Mouse (Mus musculus) embryonic facial prominence, embryonic 11.5 days (tissue): ENCODE measurements around the gene Ube2g1. TPM values are rescaled to one million over a fixed set of nuclear protein-coding genes. Genes with fewer than 3 reads are reported as not detected.
A peak's percentile ranks its signal among the peaks of the same experiment; 100 is the strongest.
"Not testable (repeated sequence)": the region's sequence is repeated elsewhere in the genome, so short reads cannot be mapped to it uniquely, and the experiment has no call there.

Experiments used
- ATAC-seq: fragments of 200-750 bp; cut with Nextera tagmentation; replicated peaks from 2 replicates; pipeline ENCODE4 v1.8.0; 2017; ENCODE audit warnings: low read depth; ENCODE audit not compliant: insufficient number of reproducible peaks, low FRiP score, low TSS enrichment
- DNase-seq: peaks from one replicate; pipeline ENCODE4 v3.0.0-alpha.2; 2015; ENCODE audit warnings: low spot score
- H3K27ac ChIP-seq: fragments of 300-500 bp; sonication (generic); replicated peaks from 2 replicates; pipeline ENCODE4 v1.5.1; 2014; ENCODE audit warnings: mild to moderate bottlenecking, low read depth, low read length, control low read depth
- H3K27me3 ChIP-seq: fragments of 300-500 bp; sonication (generic); 2 replicates; pipeline ENCODE4 v1.6.1; 2014; ENCODE audit warnings: mild to moderate bottlenecking, low read length, moderate library complexity, mixed read lengths; ENCODE audit not compliant: control insufficient read depth, insufficient read depth
- H3K36me3 ChIP-seq: fragments of 300-500 bp; sonication (generic); replicated peaks from 2 replicates; pipeline ENCODE4 v1.6.1; 2014; ENCODE audit warnings: low read depth, mild to moderate bottlenecking, low read length, moderate library complexity, mixed read lengths; ENCODE audit not compliant: control insufficient read depth, insufficient read depth
- H3K4me1 ChIP-seq: fragments of 300-500 bp; sonication (generic); 2 replicates; pipeline ENCODE4 v1.6.1; 2014; ENCODE audit warnings: low read length, mixed read lengths; ENCODE audit not compliant: control insufficient read depth, insufficient read depth
- H3K4me2 ChIP-seq: fragments of 300-500 bp; sonication (generic); 2 replicates; pipeline ENCODE4 v1.6.1; 2014; ENCODE audit warnings: low read depth, mild to moderate bottlenecking, control low read depth, low read length, moderate library complexity
- H3K4me3 ChIP-seq: fragments of 300-500 bp; sonication (generic); 2 replicates; pipeline ENCODE4 v1.5.1; 2014; ENCODE audit warnings: low read depth, low read length, control low read depth
- H3K9ac ChIP-seq: fragments of 300-500 bp; sonication (generic); replicated peaks from 2 replicates; pipeline ENCODE4 v1.6.1; 2014; ENCODE audit warnings: mild to moderate bottlenecking, control low read depth, low read length
- H3K9me3 ChIP-seq: fragments of 300-500 bp; sonication (generic); replicated peaks from 2 replicates; pipeline ENCODE4 v1.6.1; 2016; ENCODE audit warnings: mild to moderate bottlenecking, low read length, inconsistent platforms, mixed read lengths; ENCODE audit not compliant: control insufficient read depth
- WGBS: fragments of 180-500 bp; shearing (Covaris S2); extraction: QIAGEN DNeasy Blood & Tissue Kit; methylation state at CpG from one replicate; pipeline ENCODE4 v1.1.7; 2014; 5-methylcytosine and 5-hydroxymethylcytosine counted together
- polyA plus RNA-seq: library from polyadenylated mRNA; unstranded; fragments of >200 nt; fragmentation: Nextera tagmentation; extraction: Ambion mirVana; gene quantifications from 2 replicates; pipeline ENCODE4 v1.2.1, GENCODE M21; 2014

The Ube2g1 gene
- polyA plus RNA-seq, 1 experiment from 2014 or later = 129 TPM

DNA sequence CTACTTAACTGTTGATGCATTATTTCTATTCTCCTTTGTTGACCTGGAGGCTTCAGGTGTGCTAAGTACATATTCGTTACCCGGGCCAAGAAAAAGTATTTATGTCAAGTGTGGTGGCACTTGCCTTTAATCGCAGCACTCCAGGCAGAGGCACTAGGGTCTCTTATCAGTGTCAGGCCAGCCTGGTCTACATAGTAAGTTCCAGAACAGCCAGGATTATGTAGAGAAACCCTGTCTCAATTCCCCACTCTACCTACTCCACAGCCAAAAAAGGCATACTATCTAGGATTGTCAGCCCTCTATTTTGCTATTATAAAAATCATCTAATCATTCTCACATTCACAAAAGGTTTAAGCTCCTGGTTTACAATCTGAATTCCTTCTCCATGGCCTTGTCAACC, 82.0 kb downstream of the Ube2g1 start:
- no peak for ATAC-seq
- Histone ChIP-seq H3K4me3 (peak overlapping the region; percentile 63), H3K4me1 (no peaks in the 10 kb centered on the region), H3K4me2 (peak overlapping the region; percentile 45), H3K9ac (peak overlapping the region; percentile 83; the same call in 1 of the 2 replicates), H3K9me3 (no peaks in the 10 kb centered on the region), H3K27ac (0 out of 2 replicates have a peak overlapping the region, but pooled peaks have one; percentile 41), H3K36me3 (no peaks in the 10 kb centered on the region), H3K27me3 (no peaks in the 10 kb centered on the region)
- 74% methylated on average over 3 of the region's 3 CpGs for WGBS
- DNase-seq = no peak

DNA sequence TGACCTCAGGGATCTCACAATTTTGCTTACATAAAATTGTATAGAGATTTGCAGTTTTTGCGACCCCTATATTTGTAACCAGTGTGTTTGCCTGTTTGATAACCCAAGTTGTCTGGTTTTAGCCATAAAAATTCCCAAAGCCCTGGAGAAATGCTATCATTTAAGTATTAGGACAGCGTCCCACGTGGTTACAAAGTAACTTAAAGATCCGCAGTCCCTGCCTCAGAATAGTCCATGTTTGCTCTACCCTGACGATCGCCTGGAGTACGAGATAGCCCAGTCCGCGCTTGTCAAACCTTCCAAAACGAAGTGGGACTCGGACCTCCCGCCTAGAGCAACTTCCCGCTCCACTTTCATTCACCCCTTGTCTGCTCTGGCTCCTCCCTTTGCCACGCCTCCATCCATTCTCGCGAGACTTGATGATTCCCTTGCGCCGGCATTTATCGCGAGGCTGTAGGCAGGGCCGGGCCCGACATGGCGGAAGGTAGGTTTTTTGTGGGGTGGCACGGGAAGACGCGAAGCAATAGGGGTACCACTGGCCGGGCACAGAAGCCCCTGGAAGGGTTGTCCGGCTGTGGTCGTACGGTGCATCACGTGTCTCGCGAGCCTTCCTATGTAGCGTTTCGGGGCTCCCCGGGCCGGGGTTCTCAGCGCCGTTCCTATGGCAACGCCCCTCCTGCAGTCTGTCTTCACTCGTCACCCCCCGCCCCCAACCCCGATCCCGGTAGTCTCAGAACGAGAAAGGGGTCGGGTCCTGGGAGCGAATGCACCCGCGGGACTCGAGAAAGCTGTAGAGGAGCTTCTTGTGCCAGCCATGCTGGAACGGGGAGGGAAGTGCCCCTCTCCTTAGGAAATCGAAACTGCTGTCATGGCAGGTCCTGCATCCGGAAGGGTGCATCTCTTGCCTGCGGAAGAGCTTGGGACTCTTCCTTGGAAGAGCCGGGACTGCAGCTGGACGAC, 82.7 kb downstream of the Ube2g1 start, which contains the start of gene Ankfy1:
Gene Ankfy1 (plus strand): TSS at position 456 of the 960 bp plus-strand sequence.
- ATAC-seq (peak; percentile 94), DNase-seq (peak; percentile 97)
- peak within 1 kb of the TSS; percentile 63 for H3K4me3 ChIP-seq
- no peaks in the 10 kb centered on the region for H3K4me1 ChIP-seq
- no peaks in the 10 kb centered on the region for H3K36me3 ChIP-seq
- peak within 1 kb of the TSS; percentile 59; the same call in 1 of the 2 replicates for H3K27ac ChIP-seq
- H3K9ac ChIP-seq = peak within 1 kb of the TSS; percentile 83
- H3K9me3 ChIP-seq = no peaks in the 10 kb centered on the region
- no peaks in the 10 kb centered on the region for H3K27me3 ChIP-seq
- under 1% methylated on average over 56 of the region's 56 CpGs for WGBS
- peak within 1 kb of the TSS; percentile 54 for H3K4me2 ChIP-seq

DNA sequence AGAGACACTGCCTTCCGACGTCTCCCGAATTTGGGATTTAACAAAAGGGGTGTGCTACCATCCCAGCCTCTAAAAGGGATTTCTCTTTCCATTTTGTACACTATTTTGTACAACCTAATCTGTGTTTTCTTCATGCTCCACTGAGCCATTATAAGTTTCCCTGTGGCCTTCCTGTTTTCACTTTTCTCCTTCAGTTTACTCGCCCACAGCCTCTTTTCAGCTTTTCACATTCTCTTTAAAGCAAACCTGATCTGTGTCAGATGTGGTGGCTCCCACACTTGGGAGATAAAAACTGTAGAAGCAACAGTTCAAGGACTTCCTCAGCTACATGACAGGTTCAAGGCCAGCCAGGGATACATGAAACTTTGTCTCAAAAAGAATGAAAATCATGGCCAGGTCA, 85.3 kb downstream of the Ube2g1 start:
- WGBS = 92% methylated on average over 4 of the region's 4 CpGs
- ATAC-seq (no peak), DNase-seq (no peak)
- Histone ChIP-seq H3K4me2 (no peak overlapping the region), H3K4me3 (no peak overlapping the region), H3K4me1 (no peaks in the 10 kb centered on the region), H3K27ac (no peak overlapping the region), H3K9me3 (no peaks in the 10 kb centered on the region), H3K36me3 (no peaks in the 10 kb centered on the region), H3K27me3 (no peaks in the 10 kb centered on the region), H3K9ac (no peak overlapping the region)

DNA sequence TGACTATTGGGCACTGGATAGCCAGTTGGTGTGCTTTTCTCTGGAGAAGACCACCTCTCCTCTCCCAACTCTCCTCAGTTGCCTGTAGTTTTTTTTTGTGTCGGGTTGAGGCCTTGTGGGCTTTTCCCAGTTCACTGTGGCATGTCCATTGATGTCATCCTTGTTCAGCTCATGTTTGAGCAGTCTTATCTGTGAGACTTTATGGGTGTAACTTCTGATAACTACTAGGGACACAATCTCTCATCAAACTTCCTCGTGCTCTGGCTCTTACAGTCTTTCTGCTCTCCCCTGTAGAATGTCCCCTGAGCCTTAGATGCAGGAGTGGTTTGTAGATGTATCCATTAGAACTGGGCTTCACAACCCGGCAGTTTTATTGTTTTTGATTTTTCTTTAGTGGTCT, 87.9 kb downstream of the Ube2g1 start:
- WGBS = 94% methylated on average over 3 of the region's 3 CpGs
- Histone ChIP-seq H3K27me3 (no peaks in the 10 kb centered on the region), H3K4me2 (no peak overlapping the region), H3K9ac (no peak overlapping the region), H3K9me3 (no peaks in the 10 kb centered on the region), H3K36me3 (no peaks in the 10 kb centered on the region), H3K27ac (no peak overlapping the region), H3K4me3 (no peak overlapping the region), H3K4me1 (no peaks in the 10 kb centered on the region)
- no peak for ATAC-seq
- DNase-seq = no peak

DNA sequence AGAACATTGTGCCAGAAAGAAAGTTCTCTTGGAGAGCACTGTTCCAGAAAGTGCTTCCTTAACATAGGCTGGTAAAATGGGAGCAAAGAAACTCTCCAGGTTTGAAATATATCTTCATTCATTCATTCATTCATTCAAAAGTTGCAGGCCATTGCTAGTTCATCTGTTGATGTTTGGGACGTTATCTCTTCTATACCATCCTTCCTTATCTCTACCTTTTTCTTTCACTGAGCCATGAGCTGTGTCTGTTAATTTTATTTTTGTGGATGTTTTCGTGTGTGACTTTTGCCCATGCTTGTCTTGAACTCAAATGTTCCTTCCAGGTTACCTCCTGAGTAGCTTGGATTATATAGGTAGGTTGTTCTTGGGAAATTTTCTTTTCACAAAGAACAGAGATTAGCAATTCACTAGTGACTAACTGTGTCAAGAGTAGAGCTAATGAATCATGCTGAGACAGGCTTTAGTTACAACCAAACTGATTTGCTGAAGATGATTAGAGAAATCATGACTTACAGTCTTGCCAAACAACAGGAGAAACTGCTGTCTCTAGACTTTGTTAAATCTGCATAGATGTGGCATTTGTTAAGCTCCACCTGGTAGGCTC, 89.4 kb downstream of the Ube2g1 start:
- no peak overlapping the region for H3K9ac ChIP-seq
- ATAC-seq = no peak
- no peak overlapping the region for H3K27ac ChIP-seq
- H3K4me1 ChIP-seq = no peaks in the 10 kb centered on the region
- no peaks in the 10 kb centered on the region for H3K9me3 ChIP-seq
- H3K27me3 ChIP-seq = no peaks in the 10 kb centered on the region
- no peak overlapping the region for H3K4me2 ChIP-seq
- H3K4me3 ChIP-seq = no peak overlapping the region
- whole genome bisulfite sequencing = 91% methylated on average over 2 of the region's 2 CpGs
- no peaks in the 10 kb centered on the region for H3K36me3 ChIP-seq
- DNase-seq = no peak

DNA sequence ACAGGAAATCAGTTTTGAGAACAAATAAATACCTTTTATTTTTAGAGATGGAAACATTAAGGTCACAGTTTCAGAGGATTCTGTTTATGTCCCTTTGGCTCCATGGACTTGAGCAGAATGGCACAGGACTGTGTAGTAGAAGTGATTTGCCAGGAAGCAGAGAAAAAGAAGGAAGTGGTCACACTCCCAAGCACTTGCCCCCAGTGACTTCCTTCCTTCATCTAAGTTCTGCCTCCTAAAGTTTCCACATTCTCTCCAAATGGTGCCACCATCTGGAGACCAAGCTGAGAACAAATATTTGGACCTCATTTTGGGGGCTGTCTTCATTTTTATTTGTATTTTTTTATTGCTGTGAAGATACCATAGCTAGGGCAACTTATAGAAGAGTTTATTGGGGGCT, 90.2 kb downstream of the Ube2g1 start:
- no peak overlapping the region for H3K4me2 ChIP-seq
- no peak overlapping the region for H3K27ac ChIP-seq
- no peaks in the 10 kb centered on the region for H3K9me3 ChIP-seq
- H3K36me3 ChIP-seq = no peaks in the 10 kb centered on the region
- H3K27me3 ChIP-seq = no peaks in the 10 kb centered on the region
- no peak for DNase-seq
- no peak for ATAC-seq
- no peak overlapping the region for H3K4me3 ChIP-seq
- no peak overlapping the region for H3K9ac ChIP-seq
- no peaks in the 10 kb centered on the region for H3K4me1 ChIP-seq

DNA sequence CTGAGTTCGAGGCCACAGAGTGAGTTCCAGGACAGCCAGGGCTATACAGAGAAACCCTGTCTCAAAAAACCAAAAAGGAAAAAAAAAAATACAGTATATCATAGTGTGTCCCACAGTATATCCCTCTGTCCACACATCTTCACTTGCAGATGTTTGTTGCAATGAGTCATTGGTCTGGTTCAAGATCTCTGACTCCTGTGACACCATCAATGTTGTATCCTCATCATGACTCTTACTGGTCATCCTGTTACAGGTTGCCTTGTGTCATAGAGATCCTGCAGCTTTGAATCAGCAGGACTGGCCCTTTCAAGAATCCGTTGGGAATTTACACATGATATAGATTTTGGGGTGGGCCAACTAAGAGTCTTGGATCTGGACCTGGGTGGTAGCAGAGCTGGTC, 98.0 kb downstream of the Ube2g1 start:
- 94% methylated on average over 2 of the region's 2 CpGs for WGBS
- not testable (repeated sequence) for H3K27me3 ChIP-seq, H3K9ac ChIP-seq, H3K4me1 ChIP-seq, ATAC-seq, H3K27ac ChIP-seq, H3K36me3 ChIP-seq, H3K4me2 ChIP-seq, DNase-seq, H3K4me3 ChIP-seq, H3K9me3 ChIP-seq

DNA sequence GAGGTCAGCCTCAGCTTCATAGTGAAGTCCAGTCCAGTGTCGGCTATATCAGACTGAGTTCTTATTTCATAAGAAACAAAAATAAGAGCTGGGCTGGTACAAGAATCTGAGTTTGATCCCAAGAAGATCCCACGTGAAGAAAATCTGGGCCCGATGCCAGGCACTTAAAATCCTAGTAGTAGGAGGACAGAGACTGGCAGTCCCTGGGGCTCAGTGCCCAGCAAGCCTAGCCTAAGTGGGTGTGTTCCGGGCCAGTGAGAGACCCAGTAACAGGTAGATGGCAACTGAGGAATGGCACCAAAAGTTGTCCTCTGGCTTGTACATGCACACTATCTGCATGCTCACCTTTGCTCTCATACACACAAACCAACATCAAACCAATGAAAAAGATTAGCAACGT, 105.6 kb downstream of the Ube2g1 start:
- H3K9ac ChIP-seq = no peak overlapping the region
- H3K27ac ChIP-seq = no peak overlapping the region
- no peaks in the 10 kb centered on the region; the same call in 1 of the 2 replicates for H3K36me3 ChIP-seq
- no peak for DNase-seq
- H3K9me3 ChIP-seq = no peaks in the 10 kb centered on the region
- ATAC-seq = no peak
- H3K4me3 ChIP-seq = no peak overlapping the region
- H3K4me1 ChIP-seq = no peaks in the 10 kb centered on the region
- H3K27me3 ChIP-seq = no peaks in the 10 kb centered on the region
- H3K4me2 ChIP-seq = no peak overlapping the region
- WGBS = 91% methylated on average over 5 of the region's 5 CpGs
